Mouse (Mus musculus) CH12F3 (cell line): ENCODE measurements around the gene Cmah.
"Not testable (repeated sequence)": the region's sequence is repeated elsewhere in the genome, so short reads cannot be mapped to it uniquely, and the experiment has no call there.

ENCODE experiments used
- in situ Hi-C: fragments of 300-500 bp; cut with MboI; formaldehyde crosslinking; loops from 2 replicates; pipeline ENCODE4 v1.14.3; 2020; ENCODE audit warnings: low sequenced_read_pairs

The Cmah gene

GRCm38 (mm10) chr13:24338343-24338861, 11.2 kb downstream of the Cmah start:
- in situ Hi-C loops: loop anchor here (25.0 kb wide), 1 partner anchor 349 kb away; no protein-coding TSS in a partner anchor

- in situ Hi-C loops: loop anchor here (25.0 kb wide), 1 partner anchor 347 kb away; no protein-coding TSS in a partner anchor
Measured at GRCm38 (mm10) chr13:24339907-24340306, 12.7 kb downstream of the Cmah start.

GRCm38 (mm10) chr13:24340462-24340861, 13.3 kb downstream of the Cmah start:
- in situ Hi-C loops: loop anchor here (25.0 kb wide), 1 partner anchor 347 kb away; no protein-coding TSS in a partner anchor

- in situ Hi-C loops: loop anchor here (25.0 kb wide), 1 partner anchor 345 kb away; no protein-coding TSS in a partner anchor
Measured at GRCm38 (mm10) chr13:24342091-24342490, 14.9 kb downstream of the Cmah start.

- in situ Hi-C loops: no loop called here
Measured at GRCm38 (mm10) chr13:24353004-24353403, 25.8 kb downstream of the Cmah start.

GRCm38 (mm10) chr13:24354751-24355150, 27.5 kb downstream of the Cmah start:
- in situ Hi-C loops: no loop called here

GRCm38 (mm10) chr13:24359181-24359580, 32.0 kb downstream of the Cmah start:
- in situ Hi-C loops: no loop called here

- in situ Hi-C loops: no loop called here
Measured at GRCm38 (mm10) chr13:24365191-24365590, 38.0 kb downstream of the Cmah start.

GRCm38 (mm10) chr13:24372893-24373599, 45.8 kb downstream of the Cmah start:
- in situ Hi-C loops: no loop called here

GRCm38 (mm10) chr13:24374606-24375005, 47.4 kb downstream of the Cmah start:
- in situ Hi-C loops: not testable (repeated sequence)

GRCm38 (mm10) chr13:24375320-24376203, 48.4 kb downstream of the Cmah start:
- in situ Hi-C loops: no loop called here

GRCm38 (mm10) chr13:24380713-24381112, 53.5 kb downstream of the Cmah start:
- in situ Hi-C loops: no loop called here

- in situ Hi-C loops: no loop called here
Measured at GRCm38 (mm10) chr13:24383885-24384284, 56.7 kb downstream of the Cmah start.

- in situ Hi-C loops: no loop called here
Measured at GRCm38 (mm10) chr13:24391892-24392291, 64.7 kb downstream of the Cmah start.

GRCm38 (mm10) chr13:24392655-24393054, 65.5 kb downstream of the Cmah start:
- in situ Hi-C loops: no loop called here

GRCm38 (mm10) chr13:24393055-24393454, 65.9 kb downstream of the Cmah start:
- in situ Hi-C loops: no loop called here

- in situ Hi-C loops: no loop called here
Measured at GRCm38 (mm10) chr13:24395815-24396214, 68.6 kb downstream of the Cmah start.

- in situ Hi-C loops: no loop called here
Measured at GRCm38 (mm10) chr13:24397181-24397580, 70.0 kb downstream of the Cmah start.

GRCm38 (mm10) chr13:24398488-24398887, 71.3 kb downstream of the Cmah start:
- in situ Hi-C loops: no loop called here

- in situ Hi-C loops: not testable (repeated sequence)
Measured at GRCm38 (mm10) chr13:24401821-24402220, 74.6 kb downstream of the Cmah start.

- in situ Hi-C loops: no loop called here
Measured at GRCm38 (mm10) chr13:24403054-24403453, 75.8 kb downstream of the Cmah start.
